Mouse (Mus musculus) embryonic facial prominence, embryonic 11.5 days (tissue): Measurements from ENCODE around the gene Palld. TPM values are rescaled to one million over a fixed set of nuclear protein-coding genes. Genes with fewer than 3 reads are reported as not detected.

ENCODE experiments used
- ATAC-seq: fragments of 200-750 bp; cut with Nextera tagmentation; replicated peaks from 2 replicates; pipeline ENCODE4 v1.8.0; 2017; ENCODE audit warnings: low read depth; ENCODE audit not compliant: insufficient number of reproducible peaks, low FRiP score, low TSS enrichment
- DNase-seq: peaks from one replicate; pipeline ENCODE4 v3.0.0-alpha.2; 2015; ENCODE audit warnings: low spot score
- H3K27ac ChIP-seq: fragments of 300-500 bp; sonication (generic); replicated peaks from 2 replicates; pipeline ENCODE4 v1.5.1; 2014; ENCODE audit warnings: mild to moderate bottlenecking, low read depth, low read length, control low read depth
- H3K27me3 ChIP-seq: fragments of 300-500 bp; sonication (generic); 2 replicates; pipeline ENCODE4 v1.6.1; 2014; ENCODE audit warnings: mild to moderate bottlenecking, low read length, moderate library complexity, mixed read lengths; ENCODE audit not compliant: control insufficient read depth, insufficient read depth
- H3K36me3 ChIP-seq: fragments of 300-500 bp; sonication (generic); replicated peaks from 2 replicates; pipeline ENCODE4 v1.6.1; 2014; ENCODE audit warnings: low read depth, mild to moderate bottlenecking, low read length, moderate library complexity, mixed read lengths; ENCODE audit not compliant: control insufficient read depth, insufficient read depth
- H3K4me1 ChIP-seq: fragments of 300-500 bp; sonication (generic); 2 replicates; pipeline ENCODE4 v1.6.1; 2014; ENCODE audit warnings: low read length, mixed read lengths; ENCODE audit not compliant: control insufficient read depth, insufficient read depth
- H3K4me2 ChIP-seq: fragments of 300-500 bp; sonication (generic); 2 replicates; pipeline ENCODE4 v1.6.1; 2014; ENCODE audit warnings: low read depth, mild to moderate bottlenecking, control low read depth, low read length, moderate library complexity
- H3K4me3 ChIP-seq: fragments of 300-500 bp; sonication (generic); 2 replicates; pipeline ENCODE4 v1.5.1; 2014; ENCODE audit warnings: low read depth, low read length, control low read depth
- H3K9ac ChIP-seq: fragments of 300-500 bp; sonication (generic); replicated peaks from 2 replicates; pipeline ENCODE4 v1.6.1; 2014; ENCODE audit warnings: mild to moderate bottlenecking, control low read depth, low read length
- H3K9me3 ChIP-seq: fragments of 300-500 bp; sonication (generic); replicated peaks from 2 replicates; pipeline ENCODE4 v1.6.1; 2016; ENCODE audit warnings: mild to moderate bottlenecking, low read length, inconsistent platforms, mixed read lengths; ENCODE audit not compliant: control insufficient read depth
- WGBS: fragments of 180-500 bp; shearing (Covaris S2); extraction: QIAGEN DNeasy Blood & Tissue Kit; methylation state at CpG from one replicate; pipeline ENCODE4 v1.1.7; 2014; 5-methylcytosine and 5-hydroxymethylcytosine counted together
- polyA plus RNA-seq: library from polyadenylated mRNA; unstranded; fragments of >200 nt; fragmentation: Nextera tagmentation; extraction: Ambion mirVana; gene quantifications from 2 replicates; pipeline ENCODE4 v1.2.1, GENCODE M21; 2014

Palld gene
- polyA plus RNA-seq, 1 experiment from 2014 or later, result 52.4 TPM

DNA sequence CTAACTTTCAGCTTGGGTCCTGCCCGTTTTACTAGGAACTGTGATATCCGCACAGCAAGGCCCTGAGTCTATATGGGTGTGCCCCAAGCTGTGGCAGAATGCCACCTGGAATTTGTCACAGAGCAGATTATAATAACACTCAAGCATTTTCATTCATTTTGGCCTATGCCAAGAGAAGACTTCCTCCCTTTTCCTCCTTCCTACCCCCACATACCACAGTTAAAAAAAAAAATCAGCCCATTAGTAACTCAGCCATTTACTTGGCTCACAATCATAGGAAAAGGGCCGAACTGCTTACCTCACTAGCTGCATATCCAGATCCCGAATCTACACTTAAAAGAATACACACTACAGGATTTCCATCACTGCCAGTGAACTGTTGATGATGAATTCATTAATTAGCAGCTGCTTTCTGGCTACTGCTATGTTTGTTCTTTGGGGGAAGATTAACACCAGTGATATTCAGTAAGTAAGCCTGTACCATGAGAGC lies 260.1 kb downstream of the Palld start:
- H3K9ac ChIP-seq, result no peak overlapping the region
- ATAC-seq (no peak), DNase-seq (no peak)
- no peaks in the 10 kb centered on the region for H3K36me3 ChIP-seq
- H3K27me3 ChIP-seq, result no peaks in the 10 kb centered on the region
- H3K4me2 ChIP-seq, result no peak overlapping the region
- 86% methylated on average over 4 of the region's 4 CpGs for WGBS
- H3K4me1 ChIP-seq, result no peaks in the 10 kb centered on the region
- H3K27ac ChIP-seq, result no peak overlapping the region
- no peaks in the 10 kb centered on the region for H3K9me3 ChIP-seq
- no peak overlapping the region for H3K4me3 ChIP-seq

DNA sequence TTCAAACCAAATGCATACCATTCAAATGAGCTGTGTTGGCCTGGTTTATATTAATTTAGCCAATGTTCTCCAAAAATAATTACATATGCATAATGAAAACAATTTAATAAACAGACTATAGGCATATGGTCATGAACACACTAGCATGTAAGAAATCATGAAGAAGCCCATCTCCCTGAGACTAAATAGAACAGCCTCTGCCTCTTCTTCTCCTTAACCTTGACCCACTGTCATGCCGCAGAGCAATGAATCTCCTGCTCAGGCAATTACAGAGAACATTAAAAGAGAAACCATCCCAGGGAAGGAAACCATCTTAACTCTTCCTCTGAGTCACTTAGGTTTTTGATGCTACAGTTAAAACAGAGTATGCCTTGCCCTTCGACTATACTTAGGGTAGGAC lies 262.9 kb downstream of the Palld start:
- no peak for DNase-seq
- ATAC-seq, result no peak
- Histone ChIP-seq H3K27me3 (no peaks in the 10 kb centered on the region), H3K36me3 (no peaks in the 10 kb centered on the region), H3K4me2 (no peak overlapping the region), H3K4me1 (no peaks in the 10 kb centered on the region), H3K27ac (no peak overlapping the region), H3K9me3 (no peaks in the 10 kb centered on the region), H3K9ac (no peak overlapping the region), H3K4me3 (no peak overlapping the region)
- 91% methylated on average over 2 of the region's 2 CpGs for WGBS

DNA sequence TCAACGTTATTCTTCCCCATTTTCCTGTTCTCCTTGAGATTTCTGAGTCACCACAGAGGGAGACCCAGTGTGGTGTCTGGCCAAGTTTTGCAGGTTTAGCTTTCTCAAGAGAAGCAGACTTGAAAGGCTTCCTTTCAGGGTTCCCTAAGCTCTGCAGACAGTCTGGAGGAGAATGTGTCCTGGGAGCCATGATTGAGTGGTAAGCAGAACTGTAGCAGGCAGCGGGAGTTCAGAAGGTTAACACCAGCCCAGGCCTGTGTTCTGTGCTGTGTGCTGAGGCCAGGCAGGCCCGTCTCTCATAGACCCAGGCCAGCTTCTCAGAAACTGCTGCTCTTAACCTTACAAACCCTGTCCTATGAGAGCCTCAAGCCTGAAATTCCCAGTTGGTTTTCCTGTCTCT lies 263.5 kb downstream of the Palld start:
- no peak overlapping the region for H3K4me2 ChIP-seq
- H3K27ac ChIP-seq, result no peak overlapping the region
- WGBS, result 59% methylated on average over 3 of the region's 3 CpGs
- H3K4me3 ChIP-seq, result no peak overlapping the region
- H3K27me3 ChIP-seq, result no peaks in the 10 kb centered on the region
- no peaks in the 10 kb centered on the region for H3K4me1 ChIP-seq
- H3K36me3 ChIP-seq, result no peaks in the 10 kb centered on the region
- H3K9ac ChIP-seq, result no peak overlapping the region
- no peak for ATAC-seq
- H3K9me3 ChIP-seq, result no peaks in the 10 kb centered on the region
- no peak for DNase-seq

DNA sequence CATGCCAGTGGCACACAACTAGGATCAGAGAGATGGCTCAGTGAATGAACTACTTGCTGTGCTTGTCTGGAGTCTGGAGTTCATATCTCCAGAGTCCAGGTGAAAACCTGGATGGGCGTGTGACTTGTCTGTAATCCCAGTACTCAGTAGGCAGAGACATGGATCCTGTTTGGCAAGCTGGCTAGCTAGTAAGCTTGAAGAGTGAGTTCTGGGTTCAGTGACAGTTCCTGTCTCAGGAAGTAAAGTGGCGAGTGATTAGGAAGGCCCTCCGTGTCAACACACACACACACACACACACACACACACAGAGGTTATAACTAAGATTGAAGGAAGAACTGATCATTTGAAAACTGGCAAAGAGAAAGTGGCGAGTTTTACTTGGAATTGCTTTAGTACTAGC lies 264.8 kb downstream of the Palld start:
- no peaks in the 10 kb centered on the region for H3K27me3 ChIP-seq
- no peak for ATAC-seq
- no peak overlapping the region for H3K4me3 ChIP-seq
- H3K4me2 ChIP-seq, result no peak overlapping the region
- H3K4me1 ChIP-seq, result no peaks in the 10 kb centered on the region
- 83% methylated on average over 4 of the region's 4 CpGs for WGBS
- DNase-seq, result no peak
- no peaks in the 10 kb centered on the region for H3K9me3 ChIP-seq
- no peaks in the 10 kb centered on the region for H3K36me3 ChIP-seq
- no peak overlapping the region for H3K9ac ChIP-seq
- H3K27ac ChIP-seq, result no peak overlapping the region

DNA sequence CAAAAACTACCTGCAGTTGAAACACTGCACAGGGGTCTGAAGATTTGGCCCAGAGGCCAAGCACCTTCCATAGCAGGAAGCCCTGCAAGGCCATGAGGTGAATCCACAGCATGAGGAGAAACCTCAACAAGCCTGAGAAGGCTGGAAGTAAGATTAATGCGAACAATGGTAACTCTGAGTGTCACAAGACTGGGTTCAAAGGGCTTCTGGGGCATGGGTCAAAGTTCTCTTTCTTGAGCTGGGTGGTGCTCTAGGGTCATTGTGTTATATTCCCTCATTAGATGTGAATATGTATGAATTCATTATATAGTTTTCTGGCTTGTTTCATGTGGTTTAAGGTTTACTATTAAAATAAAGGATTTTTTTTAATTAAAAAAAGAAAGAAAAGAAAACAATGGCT lies 267.7 kb downstream of the Palld start:
- Histone ChIP-seq H3K4me3 (no peak overlapping the region), H3K4me1 (no peaks in the 10 kb centered on the region), H3K27me3 (no peaks in the 10 kb centered on the region), H3K4me2 (no peak overlapping the region), H3K36me3 (no peaks in the 10 kb centered on the region), H3K9ac (no peak overlapping the region), H3K27ac (no peak overlapping the region), H3K9me3 (no peaks in the 10 kb centered on the region)
- ATAC-seq (no peak), DNase-seq (no peak)
- WGBS, result 59% methylated on average over 1 of the region's 1 CpGs

DNA sequence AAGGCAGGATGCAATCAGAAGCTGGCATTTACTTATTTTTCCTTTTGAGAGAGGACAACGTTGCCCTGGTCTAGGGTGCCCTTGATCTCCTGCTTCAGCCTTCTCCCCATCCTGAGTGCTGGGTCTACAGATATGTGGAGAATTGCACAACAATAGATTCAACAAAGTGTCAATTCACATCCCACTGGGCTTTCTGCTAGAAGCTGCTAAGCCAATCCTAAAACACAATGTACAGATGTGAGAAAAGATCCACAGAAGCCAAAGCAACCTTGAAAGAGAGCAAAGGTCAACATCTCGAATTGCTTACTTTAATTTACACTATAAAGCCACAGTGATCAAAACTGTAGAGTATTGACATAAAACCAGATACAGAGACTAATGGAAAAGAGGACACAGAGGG lies 270.2 kb downstream of the Palld start:
- H3K4me1 ChIP-seq, result no peaks in the 10 kb centered on the region
- DNase-seq, result no peak
- no peaks in the 10 kb centered on the region for H3K9me3 ChIP-seq
- 68% methylated on average over 2 of the region's 2 CpGs for WGBS
- no peak overlapping the region for H3K9ac ChIP-seq
- no peak overlapping the region for H3K27ac ChIP-seq
- H3K4me2 ChIP-seq, result no peak overlapping the region
- H3K27me3 ChIP-seq, result no peaks in the 10 kb centered on the region
- H3K4me3 ChIP-seq, result no peak overlapping the region
- no peaks in the 10 kb centered on the region for H3K36me3 ChIP-seq
- no peak for ATAC-seq

DNA sequence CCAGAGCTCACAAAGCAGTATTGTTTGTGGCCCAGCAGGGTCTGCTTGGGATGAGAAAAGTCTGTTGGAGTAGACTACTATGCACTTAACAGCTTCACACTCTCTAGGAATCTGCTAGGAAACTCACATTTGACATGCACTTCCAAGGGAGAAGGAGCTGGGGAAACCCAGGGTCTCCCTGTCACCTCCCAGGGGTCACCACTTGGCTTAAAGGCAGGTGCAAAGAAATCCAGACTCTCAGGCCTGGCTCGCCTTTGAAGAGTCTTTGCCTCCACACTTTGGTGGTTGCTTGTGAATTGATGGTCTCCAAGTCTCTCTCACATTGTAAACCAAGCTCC lies 272.9 kb downstream of the Palld start:
- H3K9ac ChIP-seq, result no peak overlapping the region
- WGBS, result 50% methylated on average over 1 of the region's 1 CpGs
- H3K4me3 ChIP-seq, result no peak overlapping the region
- DNase-seq (no peak), ATAC-seq (no peak)
- H3K27me3 ChIP-seq, result no peaks in the 10 kb centered on the region
- no peaks in the 10 kb centered on the region for H3K4me1 ChIP-seq
- no peak overlapping the region for H3K4me2 ChIP-seq
- no peaks in the 10 kb centered on the region for H3K9me3 ChIP-seq
- H3K36me3 ChIP-seq, result no peaks in the 10 kb centered on the region
- no peak overlapping the region for H3K27ac ChIP-seq

DNA sequence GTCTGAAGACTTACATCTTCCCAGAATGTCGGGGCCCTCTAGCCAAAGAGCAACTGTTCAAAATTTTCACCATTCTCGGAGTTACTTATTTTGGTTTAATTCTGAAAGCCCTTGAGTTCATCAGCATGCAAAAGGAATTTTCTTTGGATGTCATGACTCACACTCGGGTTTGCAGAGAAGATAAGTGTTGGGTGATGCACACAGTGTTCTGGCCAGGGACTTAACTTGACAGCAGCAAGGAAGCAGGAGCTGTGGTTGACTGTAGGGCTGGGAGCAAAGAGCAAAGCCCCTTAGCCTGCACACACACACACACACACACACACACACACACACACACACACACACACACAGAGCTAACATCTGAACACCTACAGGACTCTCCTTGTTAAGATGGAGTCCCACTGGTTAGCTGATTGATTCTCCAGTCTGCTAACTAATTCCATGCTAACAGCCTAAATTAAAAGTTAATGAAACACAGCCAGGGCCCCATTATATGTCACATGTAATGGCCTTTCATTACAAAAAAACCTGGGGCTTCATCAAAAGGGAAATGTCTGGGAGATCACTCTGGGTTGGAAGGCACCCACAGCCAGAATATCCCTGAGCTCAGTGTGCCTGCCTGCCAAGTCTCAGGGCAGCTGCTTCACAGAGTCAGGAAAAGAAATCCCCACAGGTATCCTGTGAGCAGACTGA lies 273.4 kb downstream of the Palld start:
- ATAC-seq (no peak), DNase-seq (no peak)
- Histone ChIP-seq H3K27me3 (no peaks in the 10 kb centered on the region), H3K9me3 (no peaks in the 10 kb centered on the region), H3K36me3 (no peaks in the 10 kb centered on the region), H3K4me3 (no peak overlapping the region), H3K4me2 (no peak overlapping the region), H3K4me1 (peaks cover 1% of the 10 kb centered on the region; the same call in 1 of the 2 replicates), H3K27ac (no peak overlapping the region), H3K9ac (no peak overlapping the region)
- WGBS, result 80% methylated on average over 3 of the region's 3 CpGs
